Mouse (Mus musculus) hindbrain, embryonic 16.5 days (tissue): ENCODE measurements around the gene Nsf. TPM values are rescaled to one million over a fixed set of nuclear protein-coding genes. Genes with fewer than 3 reads are reported as not detected.

Experiments
- ATAC-seq: fragments of 200-750 bp; cut with Nextera tagmentation; 2 replicates; pipeline ENCODE4 v1.8.0; 2017; ENCODE audit warnings: moderate TSS enrichment, moderate library complexity
- H3K27ac ChIP-seq: fragments of 300-500 bp; sonication (generic); 2 replicates; pipeline ENCODE4 v1.5.1; 2014; ENCODE audit warnings: low read depth, mild to moderate bottlenecking, control low read depth, low read length, moderate library complexity
- H3K27me3 ChIP-seq: fragments of 300-500 bp; sonication (generic); replicated peaks from 2 replicates; pipeline ENCODE4 v1.6.1; 2014; ENCODE audit warnings: low read length; ENCODE audit not compliant: control insufficient read depth, insufficient read depth
- H3K36me3 ChIP-seq: fragments of 300-500 bp; sonication (generic); 2 replicates; pipeline ENCODE4 v1.6.1; 2014; ENCODE audit warnings: mild to moderate bottlenecking, low read length, moderate library complexity, mixed read lengths; ENCODE audit not compliant: control insufficient read depth, insufficient read depth
- H3K4me1 ChIP-seq: fragments of 300-500 bp; sonication (generic); 2 replicates; pipeline ENCODE4 v1.6.1; 2014; ENCODE audit warnings: low read depth, low read length; ENCODE audit not compliant: control insufficient read depth, insufficient read depth
- H3K4me2 ChIP-seq: fragments of 300-500 bp; sonication (generic); 2 replicates; pipeline ENCODE4 v1.6.1; 2014; ENCODE audit warnings: mild to moderate bottlenecking, low read length, control low read depth, moderate library complexity
- H3K4me3 ChIP-seq: fragments of 300-500 bp; sonication (generic); 2 replicates; pipeline ENCODE4 v1.5.1; 2014; ENCODE audit warnings: mild to moderate bottlenecking, low read length, control low read depth, moderate library complexity
- H3K9ac ChIP-seq: fragments of 300-500 bp; sonication (generic); 2 replicates; pipeline ENCODE4 v1.6.1; 2014; ENCODE audit warnings: low read depth, mild to moderate bottlenecking, control low read depth, low read length, moderate library complexity
- H3K9me3 ChIP-seq: fragments of 300-500 bp; sonication (generic); 2 replicates; pipeline ENCODE4 v1.6.1; 2014; ENCODE audit warnings: mild to moderate bottlenecking, low read length, moderate library complexity; ENCODE audit not compliant: control insufficient read depth
- WGBS: fragments of 180-500 bp; shearing (Covaris S2); extraction: QIAGEN DNeasy Blood & Tissue Kit; methylation state at CpG from one replicate; pipeline ENCODE4 v1.1.7; 2014; 5-methylcytosine and 5-hydroxymethylcytosine counted together
- polyA plus RNA-seq: library from polyadenylated mRNA; unstranded; fragments of >200 nt; fragmentation: Nextera tagmentation; extraction: Ambion mirVana; gene quantifications from 2 replicates; pipeline ENCODE4 v1.2.1, GENCODE M21; 2015

The Nsf gene
- polyA plus RNA-seq, 1 experiment from 2014 or later: 239 TPM

DNA sequence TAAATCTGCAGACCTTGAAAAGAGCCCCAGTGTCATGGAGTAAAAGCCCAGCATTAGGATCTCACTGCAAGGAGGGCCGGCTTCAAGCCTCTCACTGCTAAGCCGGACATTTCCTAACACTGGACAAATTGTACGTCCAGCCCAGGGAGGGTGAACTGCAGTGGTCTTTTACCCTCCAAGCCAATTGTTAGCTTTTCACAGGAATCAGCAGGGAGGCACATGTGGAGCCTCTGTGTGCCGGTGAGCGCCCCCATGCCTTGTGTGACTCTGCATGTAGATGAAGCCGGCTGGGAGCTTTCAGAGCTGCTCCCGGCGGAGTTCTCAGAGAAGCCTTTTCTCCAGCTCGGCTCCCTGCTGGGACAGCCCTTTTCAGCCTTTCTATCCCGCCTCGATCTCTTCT is 113.0 kb downstream of the Nsf start:
- Histone ChIP-seq H3K9me3 (no peaks in the 10 kb centered on the region), H3K27ac (peak overlapping the region; percentile 52), H3K4me1 (peaks cover 14% of the 10 kb centered on the region), H3K9ac (0 out of 2 replicates have a peak overlapping the region, but pooled peaks have one; percentile 23), H3K36me3 (peaks cover 6% of the 10 kb centered on the region), H3K4me3 (no peak overlapping the region), H3K4me2 (peak overlapping the region; percentile 31), H3K27me3 (no peaks in the 10 kb centered on the region)
- 3% methylated on average over 11 of the region's 11 CpGs for WGBS
- ATAC-seq: peak; percentile 86

DNA sequence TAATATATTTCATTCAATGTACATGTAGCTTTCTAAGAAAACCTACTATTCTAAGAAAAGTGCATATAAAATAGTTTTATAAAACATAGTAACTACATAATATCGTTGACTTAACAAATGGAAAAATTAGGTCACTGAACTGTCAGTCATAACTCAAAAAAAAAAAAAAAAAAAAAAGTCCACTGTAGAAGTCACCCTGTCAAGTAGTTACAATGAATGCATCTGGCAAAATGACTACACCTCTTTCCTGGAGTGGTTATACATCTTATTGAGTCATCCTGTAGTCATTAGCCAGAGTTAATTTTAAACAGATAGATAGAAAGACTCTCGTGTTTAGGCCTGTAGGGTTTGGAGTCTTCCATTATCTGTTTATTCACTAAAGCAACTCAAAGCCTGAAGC is 114.9 kb downstream of the Nsf start:
- WGBS: 76% methylated on average over 2 of the region's 2 CpGs
- ATAC-seq: no peak
- H3K9ac ChIP-seq: no peak overlapping the region

DNA sequence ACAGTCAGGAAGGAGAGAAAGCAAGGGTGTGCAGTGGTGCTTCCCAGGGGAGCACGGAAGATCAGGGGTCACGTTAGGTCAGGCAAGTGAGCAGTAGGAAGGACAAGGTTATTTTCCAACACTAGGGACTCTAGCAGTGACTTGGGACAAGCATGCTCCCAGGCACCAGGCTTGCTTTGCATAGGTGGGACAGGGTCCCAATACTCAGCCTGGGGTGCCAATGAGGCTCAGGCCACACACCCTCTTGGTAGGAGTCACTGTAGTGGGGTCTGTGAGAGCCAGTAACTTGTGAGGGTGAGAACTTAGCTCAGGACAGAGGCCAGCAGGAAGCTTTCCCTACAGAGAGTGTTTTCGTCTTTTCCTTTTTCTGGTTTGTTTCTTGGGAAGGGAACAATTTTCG is 121.5 kb downstream of the Nsf start:
- WGBS: 83% methylated on average over 4 of the region's 4 CpGs
- no peak overlapping the region for H3K4me2 ChIP-seq
- no peak for ATAC-seq

More for the DNA sequence above, 114.9 kb downstream of the Nsf start:
- Histone ChIP-seq H3K27me3 (no peaks in the 10 kb centered on the region), H3K4me1 (peaks cover 14% of the 10 kb centered on the region), H3K36me3 (peaks cover 4% of the 10 kb centered on the region; the same call in 1 of the 2 replicates), H3K4me3 (no peak overlapping the region), H3K4me2 (no peak overlapping the region), H3K27ac (no peak overlapping the region), H3K9me3 (no peaks in the 10 kb centered on the region)

DNA sequence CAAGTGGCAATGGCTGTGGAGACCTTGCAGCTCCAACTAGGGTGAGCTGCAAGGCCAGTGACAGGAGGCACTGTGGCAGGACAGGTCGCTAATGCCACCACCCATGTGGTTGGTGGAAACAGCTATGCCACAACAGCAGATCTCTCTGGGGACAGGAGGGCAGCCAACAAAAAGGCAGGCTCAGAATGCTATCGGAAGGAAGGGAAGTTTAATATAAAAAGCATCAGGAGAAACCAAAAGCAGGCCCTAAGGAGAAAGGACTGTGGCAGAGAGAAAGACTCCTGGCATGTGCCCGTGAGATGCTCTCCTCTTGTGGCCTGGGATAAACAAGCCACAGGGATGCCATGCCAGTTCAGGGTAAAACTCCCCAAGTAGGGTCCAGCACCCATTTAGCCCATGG is 122.1 kb downstream of the Nsf start:
- Histone ChIP-seq H3K9me3 (no peaks in the 10 kb centered on the region), H3K9ac (no peak overlapping the region), H3K4me1 (no peaks in the 10 kb centered on the region), H3K36me3 (peaks cover 8% of the 10 kb centered on the region), H3K4me3 (no peak overlapping the region), H3K27me3 (no peaks in the 10 kb centered on the region), H3K27ac (no peak overlapping the region), H3K4me2 (no peak overlapping the region)
- 80% methylated on average over 3 of the region's 3 CpGs for WGBS
- ATAC-seq: no peak

More for the DNA sequence above, 121.5 kb downstream of the Nsf start:
- H3K9ac ChIP-seq: no peak overlapping the region
- H3K4me3 ChIP-seq: no peak overlapping the region
- H3K9me3 ChIP-seq: no peaks in the 10 kb centered on the region
- no peaks in the 10 kb centered on the region for H3K27me3 ChIP-seq
- H3K36me3 ChIP-seq: peaks cover 8% of the 10 kb centered on the region
- no peak overlapping the region for H3K27ac ChIP-seq
- H3K4me1 ChIP-seq: no peaks in the 10 kb centered on the region

DNA sequence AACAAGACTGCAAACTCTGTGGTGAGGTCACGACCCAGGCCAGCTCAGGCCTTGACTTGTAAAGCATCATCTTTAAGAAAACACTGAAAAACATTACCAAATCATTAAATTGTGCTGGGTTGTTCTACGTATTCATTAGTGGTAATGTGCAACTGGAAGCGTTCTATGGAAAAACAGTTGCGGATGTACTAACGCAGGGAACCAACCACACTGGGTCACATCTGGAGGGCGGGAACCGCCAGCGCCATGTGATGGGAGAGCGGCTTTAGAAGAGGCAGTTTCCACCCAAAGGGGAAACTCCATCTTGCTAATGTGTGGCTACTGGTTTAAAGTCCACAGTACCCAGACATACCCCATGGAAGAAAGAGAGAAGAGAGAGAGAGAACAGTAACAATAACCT is 123.4 kb downstream of the Nsf start:
- H3K4me3 ChIP-seq: no peak overlapping the region
- H3K27me3 ChIP-seq: no peaks in the 10 kb centered on the region
- ATAC-seq: no peak
- no peak overlapping the region for H3K9ac ChIP-seq
- 95% methylated on average over 9 of the region's 9 CpGs for WGBS
- no peak overlapping the region for H3K4me2 ChIP-seq
- H3K4me1 ChIP-seq: no peaks in the 10 kb centered on the region
- peaks cover 4% of the 10 kb centered on the region; the same call in 1 of the 2 replicates for H3K36me3 ChIP-seq
- no peak overlapping the region for H3K27ac ChIP-seq
- no peaks in the 10 kb centered on the region for H3K9me3 ChIP-seq

DNA sequence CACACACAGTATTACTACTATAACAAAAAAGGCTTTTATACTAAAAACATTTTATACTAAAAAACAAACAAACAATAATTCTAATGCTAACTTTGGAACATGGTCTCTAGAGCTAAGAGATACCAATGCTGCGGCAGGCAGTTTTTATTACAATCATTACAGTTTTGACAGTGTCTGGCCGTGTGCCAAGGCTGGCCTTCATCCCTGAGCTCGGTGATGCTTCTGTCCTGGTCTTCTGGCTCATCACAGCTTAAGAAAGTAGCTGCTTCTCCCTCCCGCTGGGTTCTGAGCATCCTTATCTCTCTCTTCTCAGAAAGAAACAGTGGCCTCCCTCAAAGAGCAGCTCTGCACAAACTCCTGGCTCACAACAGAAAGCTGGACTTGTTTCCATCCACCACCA is 123.9 kb downstream of the Nsf start:
- Histone ChIP-seq H3K4me1 (no peaks in the 10 kb centered on the region), H3K9ac (no peak overlapping the region), H3K9me3 (no peaks in the 10 kb centered on the region), H3K4me2 (no peak overlapping the region), H3K27ac (no peak overlapping the region), H3K27me3 (no peaks in the 10 kb centered on the region), H3K4me3 (no peak overlapping the region), H3K36me3 (peaks cover 8% of the 10 kb centered on the region; the same call in 1 of the 2 replicates)
- ATAC-seq: no peak
- WGBS: 69% methylated on average over 4 of the region's 4 CpGs

DNA sequence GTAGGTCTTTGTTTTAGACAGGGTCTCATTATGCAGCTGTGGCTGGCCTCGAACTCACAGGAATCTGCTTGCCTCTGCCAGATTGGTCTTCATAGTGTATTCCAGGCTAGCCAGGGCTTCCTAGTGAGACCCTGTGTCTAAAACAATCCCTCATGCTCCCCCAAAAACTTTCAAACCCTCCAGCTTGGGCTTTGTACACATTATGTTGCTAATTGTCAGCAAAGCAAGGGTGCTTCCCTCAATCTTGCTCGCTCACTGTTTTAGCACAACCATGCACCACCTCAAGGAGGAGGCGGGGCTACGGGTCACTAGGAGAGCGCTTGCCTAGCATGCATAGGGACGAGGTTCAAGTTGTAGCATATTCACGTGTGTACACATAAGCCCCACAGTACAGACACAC is 125.0 kb downstream of the Nsf start:
- no peak overlapping the region for H3K9ac ChIP-seq
- no peak for ATAC-seq
- no peak overlapping the region for H3K27ac ChIP-seq
- no peak overlapping the region for H3K4me2 ChIP-seq
- H3K36me3 ChIP-seq: peaks cover 8% of the 10 kb centered on the region
- H3K9me3 ChIP-seq: no peaks in the 10 kb centered on the region
- 83% methylated on average over 7 of the region's 7 CpGs for WGBS
- H3K27me3 ChIP-seq: no peaks in the 10 kb centered on the region
- H3K4me3 ChIP-seq: no peak overlapping the region
- H3K4me1 ChIP-seq: no peaks in the 10 kb centered on the region

DNA sequence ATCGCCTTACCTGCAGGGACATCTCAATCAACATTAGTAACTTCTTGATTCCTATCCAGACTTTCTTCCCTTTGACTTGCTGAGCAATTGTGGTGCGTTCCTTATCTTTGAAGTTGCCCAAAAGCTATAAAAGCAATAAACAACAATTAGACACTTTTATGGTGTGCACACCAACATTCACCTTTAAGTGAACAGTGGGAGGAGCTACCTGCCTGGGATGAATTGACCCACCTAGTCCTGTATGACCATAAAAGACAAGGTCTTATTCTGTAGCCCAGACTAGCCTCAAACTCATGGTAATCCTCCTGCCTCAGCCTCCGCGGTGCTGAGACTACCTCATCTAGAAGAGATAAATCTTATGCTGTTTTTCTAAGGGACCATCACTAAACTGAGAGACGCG is 126.7 kb downstream of the Nsf start:
- no peak overlapping the region for H3K9ac ChIP-seq
- no peak for ATAC-seq
- H3K4me1 ChIP-seq: no peaks in the 10 kb centered on the region
- H3K4me2 ChIP-seq: no peak overlapping the region
- H3K36me3 ChIP-seq: peaks cover 22% of the 10 kb centered on the region
- WGBS: 98% methylated on average over 6 of the region's 6 CpGs
- no peaks in the 10 kb centered on the region for H3K27me3 ChIP-seq
- H3K4me3 ChIP-seq: no peak overlapping the region
- no peaks in the 10 kb centered on the region for H3K9me3 ChIP-seq
- no peak overlapping the region for H3K27ac ChIP-seq

DNA sequence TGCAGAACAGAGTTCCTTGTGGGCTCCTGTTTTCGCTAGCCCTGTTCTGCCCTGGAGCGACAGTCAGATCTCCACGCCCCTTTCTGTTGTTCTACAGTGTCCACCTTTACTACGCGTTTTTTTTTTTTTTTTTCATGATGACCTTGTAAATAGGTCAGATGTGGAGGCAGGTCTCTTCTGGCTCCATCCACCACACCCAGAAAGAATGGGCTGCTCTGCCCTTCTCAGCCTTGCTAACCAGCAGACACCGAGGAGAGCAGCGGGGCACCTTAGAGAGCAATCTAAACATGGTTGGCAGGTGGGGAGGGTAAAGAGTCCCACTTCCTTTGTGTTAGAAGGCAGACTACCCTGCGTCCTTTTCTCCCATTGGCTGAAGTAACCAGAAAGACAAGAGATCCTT is 137.1 kb downstream of the Nsf start:
- H3K4me2 ChIP-seq: no peak overlapping the region
- H3K27me3 ChIP-seq: no peaks in the 10 kb centered on the region
- H3K9ac ChIP-seq: no peak overlapping the region
- H3K36me3 ChIP-seq: peaks cover 16% of the 10 kb centered on the region
- H3K27ac ChIP-seq: no peak overlapping the region
- H3K9me3 ChIP-seq: no peaks in the 10 kb centered on the region
- H3K4me1 ChIP-seq: peaks cover 7% of the 10 kb centered on the region; the same call in 1 of the 2 replicates
- ATAC-seq: no peak
- no peak overlapping the region for H3K4me3 ChIP-seq
- WGBS: 88% methylated on average over 8 of the region's 8 CpGs

DNA sequence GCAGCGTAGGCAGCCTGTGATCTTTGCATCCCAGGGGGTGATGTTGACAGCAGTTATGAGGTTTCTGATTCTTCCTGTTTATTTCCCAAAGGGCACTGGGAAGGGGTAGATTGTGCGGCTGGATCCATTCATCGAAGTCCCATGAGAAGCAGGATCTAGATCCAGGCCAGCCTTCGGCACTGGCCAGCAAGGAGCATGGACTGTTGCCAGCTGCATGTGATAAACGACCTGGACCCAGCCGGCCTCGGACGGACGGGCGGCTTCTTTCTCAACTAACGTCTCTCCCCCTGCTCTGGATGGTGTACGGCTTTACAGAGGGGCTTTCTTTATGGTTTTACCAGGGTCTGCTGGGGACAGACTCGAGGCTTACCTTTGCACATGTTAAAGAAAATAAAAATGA is 137.9 kb downstream of the Nsf start:
- H3K27me3 ChIP-seq: no peaks in the 10 kb centered on the region
- H3K9me3 ChIP-seq: no peaks in the 10 kb centered on the region
- peaks cover 11% of the 10 kb centered on the region for H3K36me3 ChIP-seq
- H3K4me2 ChIP-seq: no peak overlapping the region
- H3K4me3 ChIP-seq: no peak overlapping the region
- 46% methylated on average over 13 of the region's 13 CpGs for WGBS
- no peak for ATAC-seq
- no peak overlapping the region for H3K27ac ChIP-seq
- H3K9ac ChIP-seq: no peak overlapping the region
- H3K4me1 ChIP-seq: peaks cover 7% of the 10 kb centered on the region
